Mouse (Mus musculus) embryonic facial prominence, embryonic 11.5 days (tissue): ENCODE measurements at regions not wholly inside any gene's neighbourhood (a gene's known extent, or its start where the extent isn't known, plus 50 kb on each side); places are given as distances from the start of the nearest gene placed in this dataset.

ENCODE experiments used
- ATAC-seq: fragments of 200-750 bp; cut with Nextera tagmentation; replicated peaks from 2 replicates; pipeline ENCODE4 v1.8.0; 2017; ENCODE audit warnings: low read depth; ENCODE audit not compliant: insufficient number of reproducible peaks, low FRiP score, low TSS enrichment
- DNase-seq: peaks from one replicate; pipeline ENCODE4 v3.0.0-alpha.2; 2015; ENCODE audit warnings: low spot score
- H3K27ac ChIP-seq: fragments of 300-500 bp; sonication (generic); replicated peaks from 2 replicates; pipeline ENCODE4 v1.5.1; 2014; ENCODE audit warnings: mild to moderate bottlenecking, low read depth, low read length, control low read depth
- H3K27me3 ChIP-seq: fragments of 300-500 bp; sonication (generic); 2 replicates; pipeline ENCODE4 v1.6.1; 2014; ENCODE audit warnings: mild to moderate bottlenecking, low read length, moderate library complexity, mixed read lengths; ENCODE audit not compliant: control insufficient read depth, insufficient read depth
- H3K36me3 ChIP-seq: fragments of 300-500 bp; sonication (generic); replicated peaks from 2 replicates; pipeline ENCODE4 v1.6.1; 2014; ENCODE audit warnings: low read depth, mild to moderate bottlenecking, low read length, moderate library complexity, mixed read lengths; ENCODE audit not compliant: control insufficient read depth, insufficient read depth
- H3K4me1 ChIP-seq: fragments of 300-500 bp; sonication (generic); 2 replicates; pipeline ENCODE4 v1.6.1; 2014; ENCODE audit warnings: low read length, mixed read lengths; ENCODE audit not compliant: control insufficient read depth, insufficient read depth
- H3K4me2 ChIP-seq: fragments of 300-500 bp; sonication (generic); 2 replicates; pipeline ENCODE4 v1.6.1; 2014; ENCODE audit warnings: low read depth, mild to moderate bottlenecking, control low read depth, low read length, moderate library complexity
- H3K4me3 ChIP-seq: fragments of 300-500 bp; sonication (generic); 2 replicates; pipeline ENCODE4 v1.5.1; 2014; ENCODE audit warnings: low read depth, low read length, control low read depth
- H3K9ac ChIP-seq: fragments of 300-500 bp; sonication (generic); replicated peaks from 2 replicates; pipeline ENCODE4 v1.6.1; 2014; ENCODE audit warnings: mild to moderate bottlenecking, control low read depth, low read length
- H3K9me3 ChIP-seq: fragments of 300-500 bp; sonication (generic); replicated peaks from 2 replicates; pipeline ENCODE4 v1.6.1; 2016; ENCODE audit warnings: mild to moderate bottlenecking, low read length, inconsistent platforms, mixed read lengths; ENCODE audit not compliant: control insufficient read depth
- WGBS: fragments of 180-500 bp; shearing (Covaris S2); extraction: QIAGEN DNeasy Blood & Tissue Kit; methylation state at CpG from one replicate; pipeline ENCODE4 v1.1.7; 2014; 5-methylcytosine and 5-hydroxymethylcytosine counted together

DNA sequence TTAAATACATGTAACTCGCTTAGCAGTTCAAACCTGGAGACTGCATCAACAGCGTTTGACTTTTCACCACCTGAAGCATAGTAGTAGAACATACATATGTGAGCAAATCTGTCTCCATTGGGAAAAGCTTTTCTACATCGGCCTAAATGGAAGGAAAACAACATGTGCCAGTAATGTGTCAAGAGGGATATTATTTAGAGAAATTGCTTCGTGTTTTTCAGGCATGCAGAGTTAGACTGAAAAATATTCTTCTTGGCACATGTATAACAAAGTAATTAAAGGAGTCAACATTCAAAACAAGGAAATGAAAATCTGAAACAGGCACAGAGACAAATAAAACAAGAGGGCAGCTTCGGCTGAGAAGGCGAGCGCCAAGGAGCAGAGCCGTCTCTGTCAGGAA lies 236.7 kb upstream of the Slc24a2 start:
- Histone ChIP-seq H3K4me3 (no peak overlapping the region), H3K27me3 (no peaks in the 10 kb centered on the region), H3K27ac (no peak overlapping the region), H3K9ac (no peak overlapping the region), H3K4me1 (no peaks in the 10 kb centered on the region), H3K36me3 (no peaks in the 10 kb centered on the region), H3K9me3 (no peaks in the 10 kb centered on the region), H3K4me2 (no peak overlapping the region)
- ATAC-seq (no peak), DNase-seq (no peak)
- WGBS = 81% methylated on average over 8 of the region's 8 CpGs

GRCm38 (mm10) chr4:87461181-87461912 lies 231.1 kb upstream of the Slc24a2 start:
- Histone ChIP-seq H3K4me3 (no peak overlapping the region), H3K9me3 (no peaks in the 10 kb centered on the region), H3K27me3 (no peaks in the 10 kb centered on the region), H3K36me3 (no peaks in the 10 kb centered on the region), H3K9ac (no peak overlapping the region), H3K27ac (no peak overlapping the region), H3K4me1 (no peaks in the 10 kb centered on the region), H3K4me2 (no peak overlapping the region)
- WGBS = 57% methylated on average over 7 of the region's 7 CpGs
- no peak; the same call in 1 of the 2 replicates for ATAC-seq
- no peak for DNase-seq

- no peak overlapping the region for H3K4me2 ChIP-seq
- WGBS = 79% methylated on average over 5 of the region's 5 CpGs
- no peak for DNase-seq
- no peak overlapping the region for H3K27ac ChIP-seq
- no peak overlapping the region for H3K9ac ChIP-seq
- no peak overlapping the region for H3K4me3 ChIP-seq
- no peaks in the 10 kb centered on the region for H3K27me3 ChIP-seq
- no peaks in the 10 kb centered on the region for H3K36me3 ChIP-seq
- no peak for ATAC-seq
- H3K4me1 ChIP-seq = no peaks in the 10 kb centered on the region
- no peaks in the 10 kb centered on the region for H3K9me3 ChIP-seq
These were observed 225.7 kb upstream of the Slc24a2 start for GRCm38 (mm10) chr4:87455863-87456578.

- H3K27ac ChIP-seq = no peak overlapping the region
- 77% methylated on average over 2 of the region's 2 CpGs for WGBS
- no peak overlapping the region for H3K4me2 ChIP-seq
- ATAC-seq (no peak), DNase-seq (no peak)
- no peaks in the 10 kb centered on the region for H3K36me3 ChIP-seq
- no peaks in the 10 kb centered on the region for H3K4me1 ChIP-seq
- no peaks in the 10 kb centered on the region for H3K9me3 ChIP-seq
- no peak overlapping the region for H3K9ac ChIP-seq
- no peak overlapping the region for H3K4me3 ChIP-seq
- H3K27me3 ChIP-seq = no peaks in the 10 kb centered on the region
These were observed 221.8 kb upstream of the Slc24a2 start for GRCm38 (mm10) chr4:87452122-87452521.

- WGBS = 81% methylated on average over 5 of the region's 5 CpGs
- no peak for DNase-seq
- H3K4me3 ChIP-seq = no peak overlapping the region
- H3K36me3 ChIP-seq = no peaks in the 10 kb centered on the region
- no peak for ATAC-seq
- no peaks in the 10 kb centered on the region for H3K9me3 ChIP-seq
- no peak overlapping the region for H3K9ac ChIP-seq
- H3K27me3 ChIP-seq = no peaks in the 10 kb centered on the region
- no peak overlapping the region for H3K4me2 ChIP-seq
- H3K4me1 ChIP-seq = no peaks in the 10 kb centered on the region
- H3K27ac ChIP-seq = no peak overlapping the region
These were observed 221.0 kb upstream of the Slc24a2 start for GRCm38 (mm10) chr4:87451251-87451650.

DNA sequence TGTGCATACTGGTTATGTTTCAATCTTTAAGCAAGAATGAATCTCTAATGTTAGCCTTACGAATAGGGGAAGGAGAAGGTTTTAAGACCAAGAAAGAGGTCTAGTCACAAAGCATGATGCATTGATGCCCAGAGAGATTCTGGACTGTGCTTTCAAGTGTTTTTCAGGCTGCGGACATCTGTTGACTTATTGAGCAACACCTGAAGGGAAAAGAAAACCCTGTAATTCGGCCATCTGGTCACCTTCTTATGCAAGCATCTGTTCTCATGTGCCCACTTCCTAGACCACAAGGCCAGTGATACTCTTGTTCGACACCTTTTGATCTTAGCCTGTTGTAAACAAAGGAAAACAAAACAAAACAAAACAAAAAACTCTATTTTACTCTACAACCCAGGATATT lies 218.1 kb upstream of the Slc24a2 start:
- H3K9me3 ChIP-seq = no peaks in the 10 kb centered on the region
- H3K27ac ChIP-seq = no peak overlapping the region
- H3K36me3 ChIP-seq = no peaks in the 10 kb centered on the region
- no peak for DNase-seq
- WGBS = 83% methylated on average over 4 of the region's 4 CpGs
- no peaks in the 10 kb centered on the region for H3K27me3 ChIP-seq
- H3K9ac ChIP-seq = no peak overlapping the region
- no peak overlapping the region for H3K4me2 ChIP-seq
- no peak for ATAC-seq
- no peaks in the 10 kb centered on the region for H3K4me1 ChIP-seq
- H3K4me3 ChIP-seq = no peak overlapping the region

DNA sequence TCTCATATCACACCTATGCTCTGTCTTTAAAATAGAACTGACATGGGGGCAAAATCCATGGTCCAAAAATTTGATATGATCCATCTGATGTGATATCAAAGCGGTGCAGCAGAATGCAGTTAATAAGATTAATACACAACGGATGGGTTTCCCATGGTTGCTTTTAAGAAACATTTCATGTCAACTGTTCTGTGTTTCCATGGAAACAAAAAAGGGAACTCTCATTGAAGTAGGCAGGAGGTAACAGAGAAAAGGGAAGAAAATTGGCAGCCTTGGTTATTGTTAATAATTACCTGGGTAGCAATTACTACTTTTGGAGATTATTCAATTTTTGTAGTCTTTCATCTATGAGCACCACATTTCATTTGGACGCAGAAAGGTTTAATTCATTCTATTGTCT lies 216.6 kb upstream of the Slc24a2 start:
- no peak for DNase-seq
- 85% methylated on average over 3 of the region's 3 CpGs for WGBS
- no peak overlapping the region for H3K9ac ChIP-seq

DNA sequence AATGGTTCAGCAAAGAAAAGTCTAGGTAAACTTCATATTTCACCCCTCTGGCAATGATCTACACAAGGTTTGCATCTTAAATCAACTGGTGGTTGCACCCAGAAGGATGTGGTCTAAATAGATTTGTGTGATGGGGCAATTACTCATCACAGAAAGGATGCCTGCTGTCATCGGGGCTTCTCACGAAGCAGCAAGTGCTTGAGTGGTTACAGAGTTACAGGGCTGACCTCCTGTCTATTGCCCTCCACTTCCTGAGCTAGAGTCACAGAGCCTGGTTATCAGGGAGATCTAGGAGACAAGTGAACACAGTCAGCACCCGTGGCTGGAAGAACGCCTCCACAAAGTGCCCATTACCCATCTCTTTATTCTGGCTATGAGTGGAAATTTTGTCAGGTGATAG lies 203.9 kb upstream of the Slc24a2 start:
- Histone ChIP-seq H3K4me1 (no peaks in the 10 kb centered on the region), H3K27ac (no peak overlapping the region), H3K9ac (no peak overlapping the region), H3K36me3 (no peaks in the 10 kb centered on the region), H3K27me3 (no peaks in the 10 kb centered on the region), H3K4me2 (no peak overlapping the region), H3K4me3 (no peak overlapping the region), H3K9me3 (no peaks in the 10 kb centered on the region)
- no peak for ATAC-seq
- DNase-seq = no peak
- WGBS = 69% methylated on average over 4 of the region's 4 CpGs

More for the DNA sequence above, 216.6 kb upstream of the Slc24a2 start:
- Histone ChIP-seq H3K27me3 (no peaks in the 10 kb centered on the region), H3K4me3 (no peak overlapping the region), H3K27ac (no peak overlapping the region), H3K36me3 (no peaks in the 10 kb centered on the region), H3K4me2 (no peak overlapping the region), H3K4me1 (no peaks in the 10 kb centered on the region), H3K9me3 (no peaks in the 10 kb centered on the region)
- no peak for ATAC-seq
